Mouse (Mus musculus): Measurements from ENCODE around the gene Gsg1. TPM values are rescaled to one million over a fixed set of nuclear protein-coding genes. Genes with fewer than 3 reads are reported as not detected.

Gene Gsg1
- polyA plus RNA-seq, 1 experiment from 2014 or later, result 0.26 TPM

GRCm38 (mm10) chr6:135230586-135230985 lies 23.6 kb downstream of the Gsg1 start:
- Histone ChIP-seq H3K27ac (ENCODE audit: low read depth) (peak overlapping the region; percentile 34; the same call in 1 of the 2 replicates), H3K36me3 (replicated peaks; ENCODE audit: insufficient read depth, low read length) (peaks cover 56% of the 10 kb centered on the region), H3K4me2 (ENCODE audit: low read depth, low read length) (no peak overlapping the region), H3K9me3 (ENCODE audit: low read length) (no peaks in the 10 kb centered on the region), H3K4me3 (ENCODE audit: low read depth, low read length) (no peak overlapping the region), H3K9ac (replicated peaks) (no peak overlapping the region), H3K4me1 (ENCODE audit: insufficient read depth) (no peaks in the 10 kb centered on the region), H3K27me3 (ENCODE audit: insufficient read depth, low read length) (no peaks in the 10 kb centered on the region)
- TF ChIP-seq EP300 (IDR thresholded peaks at IDR 0.05; ENCODE audit: low read depth) (no peak), CTCF (IDR thresholded peaks at IDR 0.05; ENCODE audit: low read depth) (no peak)
- DNase-seq (no peak), ATAC-seq (no peak)
- WGBS (ENCODE audit: insufficient replicate concordance), result 87% methylated on average over 6 of the region's 6 CpGs

- 45% methylated on average over 10 of the region's 10 CpGs for WGBS (ENCODE audit: insufficient replicate concordance)
- peak; percentile 74 for ATAC-seq
- no peak overlapping the region for H3K9ac ChIP-seq (replicated peaks)
Observed at GRCm38 (mm10) chr6:135228465-135228941, 25.6 kb downstream of the Gsg1 start.

GRCm38 (mm10) chr6:135223786-135224416 lies 30.2 kb downstream of the Gsg1 start:
- Histone ChIP-seq H3K36me3 (replicated peaks; ENCODE audit: insufficient read depth, low read length) (peaks cover 29% of the 10 kb centered on the region), H3K4me3 (ENCODE audit: low read depth, low read length) (no peak overlapping the region)
- TF ChIP-seq EP300 (IDR thresholded peaks at IDR 0.05; ENCODE audit: low read depth) (no peak), CTCF (IDR thresholded peaks at IDR 0.05; ENCODE audit: low read depth) (no peak)

More at GRCm38 (mm10) chr6:135228465-135228941, 25.6 kb downstream of the Gsg1 start:
- Histone ChIP-seq H3K9me3 (ENCODE audit: low read length) (no peaks in the 10 kb centered on the region), H3K4me1 (ENCODE audit: insufficient read depth) (no peaks in the 10 kb centered on the region), H3K27ac (ENCODE audit: low read depth) (peak overlapping the region; percentile 51; the same call in 1 of the 2 replicates), H3K36me3 (replicated peaks; ENCODE audit: insufficient read depth, low read length) (peaks cover 51% of the 10 kb centered on the region), H3K4me2 (ENCODE audit: low read depth, low read length) (no peak overlapping the region), H3K4me3 (ENCODE audit: low read depth, low read length) (no peak overlapping the region), H3K27me3 (ENCODE audit: insufficient read depth, low read length) (no peaks in the 10 kb centered on the region)
- peak; percentile 32 for DNase-seq
- TF ChIP-seq EP300 (IDR thresholded peaks at IDR 0.05; ENCODE audit: low read depth) (no peak), CTCF (IDR thresholded peaks at IDR 0.05; ENCODE audit: low read depth) (no peak)

GRCm38 (mm10) chr6:135219916-135220315 lies 34.2 kb downstream of the Gsg1 start:
- DNase-seq (no peak), ATAC-seq (no peak)
- Histone ChIP-seq H3K36me3 (replicated peaks; ENCODE audit: insufficient read depth, low read length) (peaks cover 20% of the 10 kb centered on the region), H3K4me3 (ENCODE audit: low read depth, low read length) (no peak overlapping the region), H3K27me3 (ENCODE audit: insufficient read depth, low read length) (no peaks in the 10 kb centered on the region), H3K4me1 (ENCODE audit: insufficient read depth) (no peaks in the 10 kb centered on the region; the same call in 1 of the 2 replicates), H3K4me2 (ENCODE audit: low read depth, low read length) (no peak overlapping the region), H3K27ac (ENCODE audit: low read depth) (no peak overlapping the region), H3K9me3 (ENCODE audit: low read length) (no peaks in the 10 kb centered on the region), H3K9ac (replicated peaks) (no peak overlapping the region)
- TF ChIP-seq CTCF (IDR thresholded peaks at IDR 0.05; ENCODE audit: low read depth), result no peak
- TF ChIP-seq EP300 (IDR thresholded peaks at IDR 0.05; ENCODE audit: low read depth), result no peak
- 86% methylated on average over 5 of the region's 5 CpGs for WGBS (ENCODE audit: insufficient replicate concordance)

More at GRCm38 (mm10) chr6:135223786-135224416, 30.2 kb downstream of the Gsg1 start:
- no peak for ATAC-seq
- whole genome bisulfite sequencing (ENCODE audit: insufficient replicate concordance), result 65% methylated on average over 6 of the region's 6 CpGs
- H3K4me2 ChIP-seq (ENCODE audit: low read depth, low read length), result no peak overlapping the region
- H3K9ac ChIP-seq (replicated peaks), result no peak overlapping the region
- no peaks in the 10 kb centered on the region for H3K9me3 ChIP-seq (ENCODE audit: low read length)
- DNase-seq, result no peak
- H3K27me3 ChIP-seq (ENCODE audit: insufficient read depth, low read length), result no peaks in the 10 kb centered on the region
- no peak overlapping the region for H3K27ac ChIP-seq (ENCODE audit: low read depth)
- no peaks in the 10 kb centered on the region for H3K4me1 ChIP-seq (ENCODE audit: insufficient read depth)

GRCm38 (mm10) chr6:135218330-135218729 lies 35.8 kb downstream of the Gsg1 start:
- no peak overlapping the region for H3K9ac ChIP-seq (replicated peaks)
- no peak overlapping the region for H3K27ac ChIP-seq (ENCODE audit: low read depth)
- H3K4me3 ChIP-seq (ENCODE audit: low read depth, low read length), result no peak overlapping the region
- TF ChIP-seq EP300 (IDR thresholded peaks at IDR 0.05; ENCODE audit: low read depth), result no peak
- no peak for TF ChIP-seq CTCF (IDR thresholded peaks at IDR 0.05; ENCODE audit: low read depth)
- H3K9me3 ChIP-seq (ENCODE audit: low read length), result no peaks in the 10 kb centered on the region
- H3K4me2 ChIP-seq (ENCODE audit: low read depth, low read length), result no peak overlapping the region
- no peaks in the 10 kb centered on the region; the same call in 1 of the 2 replicates for H3K4me1 ChIP-seq (ENCODE audit: insufficient read depth)
- 47% methylated on average over 8 of the region's 8 CpGs for WGBS (ENCODE audit: insufficient replicate concordance)
- ATAC-seq (no peak), DNase-seq (no peak)
- H3K27me3 ChIP-seq (ENCODE audit: insufficient read depth, low read length), result no peaks in the 10 kb centered on the region
- H3K36me3 ChIP-seq (replicated peaks; ENCODE audit: insufficient read depth, low read length), result peaks cover 27% of the 10 kb centered on the region

GRCm38 (mm10) chr6:135212666-135213065 lies 41.5 kb downstream of the Gsg1 start:
- Histone ChIP-seq H3K4me2 (ENCODE audit: low read depth, low read length) (no peak overlapping the region), H3K4me1 (ENCODE audit: insufficient read depth) (no peaks in the 10 kb centered on the region), H3K36me3 (replicated peaks; ENCODE audit: insufficient read depth, low read length) (peaks cover 24% of the 10 kb centered on the region; the same call in 1 of the 2 replicates), H3K9ac (replicated peaks) (no peak overlapping the region), H3K27ac (ENCODE audit: low read depth) (no peak overlapping the region), H3K9me3 (ENCODE audit: low read length) (no peaks in the 10 kb centered on the region), H3K4me3 (ENCODE audit: low read depth, low read length) (no peak overlapping the region), H3K27me3 (ENCODE audit: insufficient read depth, low read length) (no peaks in the 10 kb centered on the region)
- 69% methylated on average over 2 of the region's 2 CpGs for WGBS (ENCODE audit: insufficient replicate concordance)
- DNase-seq (no peak), ATAC-seq (no peak)
- TF ChIP-seq CTCF (IDR thresholded peaks at IDR 0.05; ENCODE audit: low read depth), result no peak
- TF ChIP-seq EP300 (IDR thresholded peaks at IDR 0.05; ENCODE audit: low read depth), result no peak

All from liver, postnatal 0 days (tissue).